Mouse (Mus musculus) bone marrow macrophage, adult 2 months (primary cell): ENCODE data around the gene Ctc1.

Experiments
- CTCF ChIP-seq: IDR thresholded peaks from 2 replicates; pipeline ENCODE4 v1.5.1; 2012; ENCODE audit warnings: low read depth, mild to moderate bottlenecking, low read length, moderate library complexity
- POLR2A ChIP-seq: IDR thresholded peaks from 2 replicates; pipeline ENCODE4 v1.6.1; 2012; ENCODE audit warnings: mild to moderate bottlenecking, low read depth, low read length, borderline replicate concordance

GRCm38 (mm10) chr11:69051771-69052170 is 36.1 kb downstream of the Ctc1 start:
- no peak for TF ChIP-seq POLR2A
- no peak for TF ChIP-seq CTCF
